Mouse (Mus musculus) small intestine, adult 2 months (tissue): ENCODE results near the gene Trim17. TPM values are rescaled to one million over a fixed set of nuclear protein-coding genes. Genes with fewer than 3 reads are reported as not detected.

Experiments used
- H3K27ac ChIP-seq: fragments of 200-500 bp; 2 replicates; pipeline ENCODE4 v1.5.1; 2012; ENCODE audit warnings: low read depth, low read length, control low read depth, inconsistent platforms; ENCODE audit not compliant: insufficient read depth
- H3K27me3 ChIP-seq: fragments of 200-500 bp; 2 replicates; pipeline ENCODE4 v1.6.1; 2012; ENCODE audit warnings: mild to moderate bottlenecking, moderate library complexity, low read length, inconsistent platforms; ENCODE audit not compliant: control insufficient read depth, insufficient read depth
- H3K36me3 ChIP-seq: fragments of 200-500 bp; 2 replicates; pipeline ENCODE4 v1.6.1; 2012; ENCODE audit warnings: mild to moderate bottlenecking, low read length, control low read depth, inconsistent platforms; ENCODE audit not compliant: control insufficient read depth, insufficient read depth
- H3K4me1 ChIP-seq: fragments of 200-500 bp; 2 replicates; pipeline ENCODE4 v1.6.1; 2012; ENCODE audit warnings: low read length, inconsistent platforms, mixed read lengths; ENCODE audit not compliant: control insufficient read depth, insufficient read depth, insufficient read length
- H3K4me3 ChIP-seq: fragments of 200-500 bp; 2 replicates; pipeline ENCODE4 v1.5.1; 2012; ENCODE audit warnings: low read depth, mild to moderate bottlenecking, control low read depth, inconsistent platforms, low read length, moderate library complexity
- CTCF ChIP-seq: fragments of 200-500 bp; IDR thresholded peaks from 2 replicates; pipeline ENCODE4 v1.5.1; 2012; ENCODE audit warnings: low read depth, mild to moderate bottlenecking, control low read depth, inconsistent platforms, low read length, moderate library complexity, mixed read lengths; ENCODE audit not compliant: insufficient replicate concordance, insufficient read length; ENCODE audit errors: extremely low read depth
- POLR2A ChIP-seq: fragments of 200-500 bp; IDR thresholded peaks from 2 replicates; pipeline ENCODE4 v1.6.1; 2012; ENCODE audit warnings: low read depth, mild to moderate bottlenecking, control low read depth, inconsistent platforms, low read length, moderate library complexity
- WGBS: fragments of 180-500 bp; shearing (Covaris S2); methylation state at CpG from one replicate; pipeline ENCODE4 v1.1.7; 2018; 5-methylcytosine and 5-hydroxymethylcytosine counted together
- polyA plus RNA-seq: library from polyadenylated mRNA; depleted of rRNA; stranded (reverse); fragments of >200 nt; gene quantifications from 2 replicates; pipeline ENCODE4 v1.2.3, GENCODE M21; 2012

Gene Trim17
- polyA plus RNA-seq, 1 experiment = 0.08 TPM

DNA sequence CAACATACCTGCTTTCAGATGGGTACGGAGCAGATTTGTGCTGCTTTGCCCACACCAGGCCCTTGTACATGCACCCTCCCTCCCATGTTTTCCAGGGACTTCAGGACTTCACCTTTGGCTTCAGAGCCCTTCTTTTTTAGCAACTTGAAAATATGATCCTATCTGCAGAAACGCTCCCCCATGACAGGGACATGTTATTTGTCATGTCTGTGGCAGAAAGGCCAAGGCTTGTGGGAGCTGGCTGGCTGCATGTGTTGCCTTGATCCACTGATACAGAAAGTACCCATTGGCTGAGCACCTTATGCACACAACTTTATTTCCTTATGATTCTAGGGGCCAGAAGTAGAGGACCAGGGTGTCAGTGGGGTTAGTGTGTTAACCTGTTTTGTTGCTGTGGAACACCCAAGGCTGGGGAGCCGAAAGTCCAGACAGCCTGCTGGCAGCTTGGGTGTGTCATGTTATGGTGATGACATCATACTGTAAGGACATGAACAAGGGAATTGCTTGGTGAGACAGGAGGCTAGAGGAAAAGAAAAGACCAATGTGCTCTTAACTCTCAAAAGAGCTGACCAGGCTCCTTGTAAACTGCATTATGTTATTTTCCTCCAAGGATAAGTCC is 30.9 kb downstream of the Trim17 start:
- 70% methylated on average over 3 of the region's 3 CpGs for WGBS
- Histone ChIP-seq H3K36me3 (peaks cover 66% of the 10 kb centered on the region), H3K27ac (no peak overlapping the region), H3K27me3 (no peaks in the 10 kb centered on the region), H3K4me3 (no peak overlapping the region), H3K4me1 (peaks cover 20% of the 10 kb centered on the region)
- TF ChIP-seq CTCF = no peak
- TF ChIP-seq POLR2A = no peak

DNA sequence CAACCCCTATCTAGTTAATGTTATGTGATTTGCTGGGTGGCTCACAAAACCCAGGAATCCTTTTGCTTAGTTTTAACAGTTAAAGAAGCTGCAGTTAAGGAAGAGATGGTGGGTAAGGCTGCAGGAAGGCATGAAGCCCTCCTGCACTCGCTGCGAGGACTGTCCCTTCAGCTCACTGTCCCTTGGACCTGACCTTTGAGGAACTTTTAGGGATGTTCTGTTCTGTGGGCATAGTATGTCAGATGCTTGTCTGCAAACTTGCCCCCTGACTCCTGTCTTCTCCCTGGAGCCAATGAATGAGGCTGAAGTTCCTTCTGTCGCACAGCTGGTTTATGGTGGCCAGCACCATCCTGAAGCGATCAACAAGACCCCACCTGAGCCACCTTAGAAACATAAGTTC is 34.7 kb downstream of the Trim17 start:
- peaks cover 5% of the 10 kb centered on the region for H3K4me1 ChIP-seq
- 95% methylated on average over 4 of the region's 4 CpGs for WGBS
- H3K36me3 ChIP-seq = peaks cover 50% of the 10 kb centered on the region
- no peak overlapping the region for H3K4me3 ChIP-seq
- 0 out of 2 replicates have a peak, but pooled peaks cover under 1% of the 10 kb centered on the region for H3K27me3 ChIP-seq
- no peak overlapping the region for H3K27ac ChIP-seq
- TF ChIP-seq CTCF = no peak
- TF ChIP-seq POLR2A = no peak

DNA sequence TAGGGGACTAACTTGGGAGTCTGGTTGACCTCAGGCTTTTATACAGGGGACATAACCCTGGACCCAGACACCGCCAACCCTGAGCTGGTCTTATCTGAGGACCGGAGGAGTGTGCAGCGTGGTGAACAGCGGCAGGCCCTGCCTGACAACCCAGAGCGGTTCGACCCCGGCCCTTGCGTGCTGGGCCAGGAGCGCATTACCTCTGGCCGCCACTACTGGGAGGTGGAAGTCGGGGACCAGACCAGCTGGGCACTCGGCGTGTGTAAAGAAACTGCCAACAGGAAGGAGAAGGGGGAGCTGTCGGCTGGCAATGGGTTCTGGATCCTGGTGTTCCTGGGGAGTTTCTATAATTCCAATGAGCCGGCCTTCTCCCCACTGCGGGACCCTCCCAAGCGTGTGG is 35.7 kb downstream of the Trim17 start:
- H3K27ac ChIP-seq = no peak overlapping the region
- 89% methylated on average over 17 of the region's 17 CpGs for WGBS
- H3K4me1 ChIP-seq = peaks cover 11% of the 10 kb centered on the region
- H3K27me3 ChIP-seq = 0 out of 2 replicates have a peak, but pooled peaks cover 4% of the 10 kb centered on the region
- H3K4me3 ChIP-seq = no peak overlapping the region
- peaks cover 40% of the 10 kb centered on the region for H3K36me3 ChIP-seq
- no peak for TF ChIP-seq CTCF
- no peak for TF ChIP-seq POLR2A

DNA sequence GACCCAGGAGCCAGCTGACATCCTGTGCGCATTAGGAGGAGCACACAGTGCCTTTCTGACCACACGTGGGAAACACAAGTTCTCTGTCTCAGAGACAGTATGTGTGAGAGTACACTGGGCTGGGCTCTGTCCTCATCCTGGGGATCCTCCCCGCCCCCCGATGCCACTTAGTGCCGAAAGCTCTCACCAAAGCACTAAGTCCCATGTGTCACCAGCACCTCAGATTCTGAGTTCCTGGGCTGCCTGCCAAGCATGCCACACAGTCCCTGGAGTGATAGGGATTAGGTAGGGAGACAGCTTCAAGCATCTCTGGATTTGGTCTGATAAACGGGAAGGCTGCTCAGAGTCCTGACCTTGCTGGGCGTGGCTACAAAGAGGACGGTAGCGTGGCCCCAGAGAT is 36.3 kb downstream of the Trim17 start:
- Histone ChIP-seq H3K4me3 (no peak overlapping the region), H3K36me3 (peaks cover 37% of the 10 kb centered on the region), H3K27ac (no peak overlapping the region), H3K4me1 (peaks cover 12% of the 10 kb centered on the region), H3K27me3 (0 out of 2 replicates have a peak, but pooled peaks cover 4% of the 10 kb centered on the region)
- TF ChIP-seq POLR2A (no peak), CTCF (no peak)
- WGBS = 63% methylated on average over 9 of the region's 9 CpGs

DNA sequence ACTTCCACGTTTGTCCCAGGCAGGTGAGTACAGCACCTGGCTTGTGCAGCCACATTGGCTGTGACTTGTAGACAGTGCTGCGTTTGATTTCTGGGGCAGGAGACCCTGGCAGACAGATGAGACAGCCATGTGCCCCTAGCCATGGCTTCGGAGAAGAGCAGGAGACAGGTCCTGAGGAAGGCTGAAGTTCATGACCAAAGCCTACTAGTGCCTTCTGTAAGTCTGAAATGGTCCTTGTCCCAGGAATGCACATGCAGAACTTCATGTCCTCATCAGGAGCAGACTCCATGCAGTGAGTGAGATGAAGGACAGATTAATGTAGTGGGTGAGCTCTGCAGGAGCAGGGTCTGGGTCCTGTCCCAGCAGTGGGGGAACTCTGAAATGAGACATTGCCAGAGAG is 37.4 kb downstream of the Trim17 start:
- Histone ChIP-seq H3K36me3 (peaks cover 32% of the 10 kb centered on the region), H3K4me3 (no peak overlapping the region), H3K27ac (no peak overlapping the region), H3K27me3 (0 out of 2 replicates have a peak, but pooled peaks cover 4% of the 10 kb centered on the region), H3K4me1 (peaks cover 12% of the 10 kb centered on the region)
- TF ChIP-seq POLR2A (no peak), CTCF (no peak)
- 66% methylated on average over 3 of the region's 3 CpGs for WGBS

DNA sequence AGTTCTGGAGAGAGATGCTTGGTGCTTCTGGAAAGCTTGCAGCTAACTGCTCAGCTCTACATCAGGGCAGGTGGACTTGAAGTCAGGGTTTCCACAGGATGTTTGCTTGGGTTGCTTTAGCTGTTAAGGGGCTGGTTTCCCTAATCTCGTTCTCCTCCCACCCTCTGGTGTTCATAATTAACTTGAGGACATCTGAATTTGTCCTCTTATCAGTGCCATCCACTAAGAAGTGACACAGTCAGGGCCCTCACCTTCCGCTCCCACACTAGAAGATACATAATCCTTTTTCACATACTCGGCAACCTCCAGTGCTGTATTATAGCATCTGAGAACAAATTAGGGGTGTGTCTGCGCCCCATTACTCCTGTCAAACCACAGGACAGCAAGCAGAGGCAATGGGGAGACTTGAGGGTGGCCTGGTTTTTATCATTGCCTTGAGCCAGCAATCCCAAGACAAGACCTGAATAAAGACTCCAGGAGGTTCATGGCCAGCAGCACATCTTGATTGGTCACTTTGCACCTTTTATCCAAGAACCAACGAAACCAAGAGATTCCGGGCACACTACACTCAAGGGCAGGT is 38.7 kb downstream of the Trim17 start:
- H3K36me3 ChIP-seq = peaks cover 23% of the 10 kb centered on the region
- H3K4me1 ChIP-seq = peaks cover 12% of the 10 kb centered on the region
- H3K27ac ChIP-seq = no peak overlapping the region
- 50% methylated on average over 6 of the region's 6 CpGs for WGBS
- H3K27me3 ChIP-seq = 0 out of 2 replicates have a peak, but pooled peaks cover 4% of the 10 kb centered on the region
- H3K4me3 ChIP-seq = no peak overlapping the region
- no peak for TF ChIP-seq POLR2A
- TF ChIP-seq CTCF = no peak

DNA sequence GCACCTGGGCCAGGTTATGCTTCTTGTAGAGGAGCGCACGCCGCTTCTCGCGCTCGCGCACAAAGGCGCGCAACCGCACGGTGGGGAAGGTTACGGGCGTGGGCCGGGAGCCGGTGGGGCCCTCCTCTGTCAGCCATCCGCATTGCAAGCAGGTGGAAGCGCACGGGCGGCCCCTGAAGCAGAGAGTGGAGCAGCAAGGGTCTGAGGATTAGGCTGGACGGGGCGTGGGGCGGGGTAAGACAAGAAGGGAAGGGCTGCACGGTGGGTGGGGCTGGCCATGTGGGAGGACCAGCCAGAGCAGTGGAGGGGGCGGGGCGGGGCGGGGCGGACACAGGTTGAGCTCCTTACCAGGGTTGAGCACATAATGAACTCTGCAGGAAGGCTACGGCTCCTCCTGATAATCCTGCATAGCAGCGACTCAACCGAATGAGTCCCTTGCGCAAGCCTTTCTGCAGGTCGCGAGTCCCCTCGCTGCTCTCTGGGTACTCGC is 39.9 kb downstream of the Trim17 start:
- H3K27me3 ChIP-seq = 0 out of 2 replicates have a peak, but pooled peaks cover 4% of the 10 kb centered on the region
- H3K27ac ChIP-seq = no peak overlapping the region
- H3K36me3 ChIP-seq = peaks cover 12% of the 10 kb centered on the region
- peaks cover 12% of the 10 kb centered on the region for H3K4me1 ChIP-seq
- TF ChIP-seq CTCF = no peak
- 0 out of 2 replicates have a peak, but pooled peaks have one; percentile 16 for TF ChIP-seq POLR2A
- H3K4me3 ChIP-seq = peak overlapping the region; percentile 60
- WGBS = 3% methylated on average over 33 of the region's 35 CpGs
